Mouse (Mus musculus): ENCODE measurements around the gene Gps1. TPM values are rescaled to one million over a fixed set of nuclear protein-coding genes. Genes with fewer than 3 reads are reported as not detected.
"Not testable (repeated sequence)": the region's sequence is repeated elsewhere in the genome, so short reads cannot be mapped to it uniquely, and the experiment has no call there.

The Gps1 gene
- total RNA-seq, 2 experiments from 2014 or later: 146 to 147 TPM

DNA sequence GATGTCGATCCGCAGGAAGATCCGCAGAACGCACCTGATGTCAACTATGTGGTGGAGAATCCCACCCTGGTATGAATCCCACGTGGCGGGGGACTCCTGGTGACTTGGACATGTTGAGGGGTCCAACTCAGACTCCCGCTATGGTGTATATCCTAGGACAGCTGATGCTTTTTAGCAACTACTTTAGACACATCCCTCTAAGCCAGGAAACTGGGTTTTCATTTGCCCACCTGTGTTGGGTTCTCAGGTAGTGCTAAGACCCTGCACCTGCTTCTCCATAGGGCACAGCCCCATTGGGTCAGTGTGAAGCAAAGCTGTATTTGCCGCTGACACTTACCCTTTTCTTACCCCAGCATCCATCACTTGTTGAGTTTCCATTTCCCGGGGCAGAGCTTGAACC is 1.1 kb downstream of the Gps1 start:
- DNase-seq: no peak

DNA sequence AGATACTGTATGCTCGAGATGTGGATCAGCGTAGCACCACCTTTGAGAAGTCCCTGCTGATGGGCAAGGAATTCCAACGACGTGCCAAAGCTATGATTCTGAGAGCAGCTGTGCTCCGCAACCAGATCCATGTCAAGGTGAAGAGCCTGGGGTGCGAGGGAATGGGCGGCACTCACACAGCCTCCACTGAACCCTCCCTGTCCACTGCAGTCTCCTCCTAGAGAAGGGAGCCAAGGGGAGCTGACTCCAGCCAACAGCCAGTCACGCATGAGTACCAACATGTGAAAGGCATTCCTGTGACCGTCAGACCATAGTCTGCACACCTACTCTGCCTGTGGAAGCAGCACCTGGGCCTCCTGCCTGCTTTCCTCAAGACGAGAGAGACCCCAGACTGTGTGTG is 4.4 kb downstream of the Gps1 start:
- not testable (repeated sequence) for DNase-seq

DNA sequence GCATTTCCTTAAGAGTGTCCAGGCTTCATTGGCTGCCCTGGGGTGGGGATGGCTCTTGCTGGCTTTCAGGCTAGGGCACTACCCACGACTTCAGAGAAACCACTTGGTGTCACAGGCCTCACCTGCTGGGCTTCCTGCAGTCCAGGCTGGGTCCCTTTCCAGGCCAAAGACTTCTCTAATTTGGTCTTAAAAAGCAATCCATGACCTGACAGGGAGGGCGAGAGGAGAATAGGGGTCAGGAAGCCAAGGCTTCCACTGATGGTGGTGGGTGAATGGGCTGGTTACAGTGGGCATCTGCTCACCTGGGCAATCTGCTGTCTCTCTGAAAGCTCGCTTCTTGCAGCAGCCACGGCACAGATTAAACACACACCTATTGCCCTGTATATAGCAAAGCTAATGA is 5.3 kb downstream of the Gps1 start:
- DNase-seq: no peak

DNA sequence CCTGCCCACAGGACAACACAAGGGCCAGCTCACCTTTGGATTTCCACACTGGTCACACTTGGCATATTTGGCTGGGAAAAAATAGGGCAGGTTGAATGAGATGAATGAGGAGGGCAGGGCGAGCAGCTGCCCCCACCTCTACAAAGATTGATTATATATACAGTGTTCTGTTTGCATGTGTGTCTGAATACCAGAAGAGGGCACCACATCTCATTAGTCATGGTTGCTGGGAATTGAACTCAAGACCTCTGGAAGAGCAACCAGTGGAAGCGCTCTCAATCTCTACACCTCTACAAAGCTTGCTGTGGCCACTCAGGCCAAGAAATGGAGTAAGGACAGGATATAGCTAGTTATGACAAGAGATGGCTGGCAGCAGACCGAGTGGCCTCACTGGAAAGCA is 5.7 kb downstream of the Gps1 start:
- no peak for DNase-seq

DNA sequence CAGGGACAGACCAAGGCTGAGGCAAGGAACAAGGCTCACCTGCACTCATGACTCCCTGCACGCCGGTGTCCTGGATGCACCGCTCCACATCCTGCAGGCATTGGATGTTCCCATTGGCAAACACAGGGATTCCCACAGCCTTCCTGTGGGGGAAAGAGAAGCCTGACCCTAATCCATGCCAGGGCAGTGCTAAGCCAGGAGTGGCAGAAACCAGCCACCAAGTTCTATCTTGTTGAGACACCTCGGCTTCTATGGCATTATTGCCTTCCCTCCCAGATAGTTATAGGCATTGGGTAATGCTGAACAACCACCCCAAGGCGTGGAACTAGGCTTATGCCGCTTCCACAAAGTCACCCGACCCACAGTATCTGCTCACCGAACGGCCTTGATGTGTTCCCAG is 8.6 kb downstream of the Gps1 start:
- DNase-seq: no peak

DNA sequence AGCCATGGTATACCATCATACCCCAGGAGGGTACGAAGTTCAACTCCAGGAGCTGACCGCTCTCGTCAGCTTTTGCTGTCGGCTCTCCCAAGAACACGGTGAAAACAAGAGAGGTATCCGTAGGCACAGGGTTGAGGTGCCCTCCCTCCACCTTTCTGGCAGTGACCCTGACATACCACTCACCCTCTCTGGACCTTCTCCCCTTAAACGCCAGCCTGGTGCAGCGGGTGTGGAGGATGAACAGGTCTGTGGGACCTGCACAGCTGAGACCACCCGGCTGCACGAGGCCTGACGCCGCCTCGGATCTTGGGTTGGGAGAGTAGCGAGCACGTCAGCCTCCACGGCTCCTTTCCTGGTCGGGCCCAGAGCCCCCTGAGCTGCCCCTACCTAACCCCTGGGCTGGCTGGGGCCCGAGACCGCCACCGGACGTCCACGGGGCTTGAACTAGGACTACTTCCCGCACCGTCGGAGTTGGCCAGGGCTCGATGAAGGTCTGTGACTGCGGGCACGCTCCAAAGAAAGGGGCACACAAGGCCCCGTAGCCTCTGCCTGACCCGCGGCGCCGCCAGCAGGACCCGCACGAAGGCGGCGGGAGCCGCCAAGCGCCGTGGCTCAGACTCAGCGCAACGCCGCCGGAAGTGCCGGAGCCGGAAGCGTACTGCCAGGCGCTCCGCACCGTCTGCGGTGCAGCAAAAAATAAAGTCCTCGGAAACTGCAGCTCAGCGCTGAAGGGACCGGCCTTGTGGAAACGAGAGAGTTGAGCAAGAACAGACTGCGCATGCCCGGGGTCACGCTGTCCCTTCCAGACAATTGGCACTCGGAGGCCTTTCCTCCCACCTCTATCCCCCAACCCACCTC is 11.9 kb downstream of the Gps1 start, which contains the start of gene Dus1l:
Dus1l (minus strand) TSS at position 648 of the 858 bp plus-strand sequence.
- DNase-seq: peak; percentile 97 to 98

DNA sequence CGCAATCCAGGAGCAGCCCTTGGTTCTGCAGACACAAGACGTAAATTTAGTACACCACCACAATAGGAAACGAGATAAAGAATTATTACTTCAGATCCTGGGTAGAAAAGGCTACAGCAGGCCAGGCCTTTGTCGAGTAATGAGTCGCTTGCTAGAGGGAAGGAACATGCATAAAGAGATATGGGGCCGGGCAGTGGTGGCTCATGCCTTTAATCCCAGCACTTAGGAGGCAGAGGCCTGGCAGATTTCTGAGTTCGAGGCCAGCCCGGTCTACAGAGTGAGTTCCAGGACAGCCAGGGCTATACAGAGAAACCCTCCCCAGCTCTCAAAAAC is 12.5 kb downstream of the Gps1 start:
- no peak for DNase-seq

DNA sequence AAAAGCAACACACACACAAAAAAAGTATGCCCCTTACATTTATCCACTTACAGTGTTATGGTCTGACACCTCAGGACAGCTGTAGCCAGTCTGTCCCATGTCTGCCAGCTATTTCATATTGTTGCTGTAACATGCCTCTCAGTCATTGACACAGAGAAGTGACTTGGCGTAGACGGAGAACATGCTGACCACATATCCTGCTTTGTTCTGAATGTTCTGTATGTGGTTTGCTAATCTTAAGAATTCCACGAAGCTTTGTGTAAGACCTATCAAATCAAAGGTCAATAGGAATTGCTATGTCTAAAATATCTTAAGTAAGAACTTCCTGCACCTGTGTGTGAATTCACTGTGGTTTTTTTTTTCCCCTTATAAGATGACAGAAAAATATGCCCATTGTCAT is 14.2 kb downstream of the Gps1 start:
- DNase-seq: no peak

DNA sequence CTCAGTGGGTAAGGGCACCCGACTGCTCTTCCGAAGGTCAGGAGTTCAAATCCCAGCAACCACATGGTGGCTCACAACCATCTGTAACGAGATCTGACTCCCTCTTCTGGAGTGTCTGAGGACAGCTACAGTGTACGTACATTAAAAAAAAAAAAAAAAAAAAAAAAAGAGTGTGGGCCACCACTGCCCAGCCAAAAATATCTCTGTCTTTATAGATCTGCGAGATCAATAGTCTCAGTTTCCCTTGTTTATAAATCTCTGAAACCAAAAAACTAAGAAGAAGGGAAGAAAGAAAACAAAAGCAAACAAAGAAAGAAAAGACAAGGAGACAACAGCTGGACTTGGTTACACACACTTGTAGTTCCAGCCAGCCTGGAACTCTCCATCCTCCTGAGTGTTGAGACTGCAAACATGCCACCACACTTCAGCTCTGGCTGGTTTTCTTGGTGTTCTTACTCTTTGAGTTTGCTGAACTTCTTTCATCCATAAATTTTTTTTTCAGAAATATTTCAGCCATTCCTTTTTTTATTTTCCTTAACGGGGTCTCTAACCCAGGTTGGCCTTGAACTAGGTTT is 15.3 kb downstream of the Gps1 start:
- DNase-seq: no peak

DNA sequence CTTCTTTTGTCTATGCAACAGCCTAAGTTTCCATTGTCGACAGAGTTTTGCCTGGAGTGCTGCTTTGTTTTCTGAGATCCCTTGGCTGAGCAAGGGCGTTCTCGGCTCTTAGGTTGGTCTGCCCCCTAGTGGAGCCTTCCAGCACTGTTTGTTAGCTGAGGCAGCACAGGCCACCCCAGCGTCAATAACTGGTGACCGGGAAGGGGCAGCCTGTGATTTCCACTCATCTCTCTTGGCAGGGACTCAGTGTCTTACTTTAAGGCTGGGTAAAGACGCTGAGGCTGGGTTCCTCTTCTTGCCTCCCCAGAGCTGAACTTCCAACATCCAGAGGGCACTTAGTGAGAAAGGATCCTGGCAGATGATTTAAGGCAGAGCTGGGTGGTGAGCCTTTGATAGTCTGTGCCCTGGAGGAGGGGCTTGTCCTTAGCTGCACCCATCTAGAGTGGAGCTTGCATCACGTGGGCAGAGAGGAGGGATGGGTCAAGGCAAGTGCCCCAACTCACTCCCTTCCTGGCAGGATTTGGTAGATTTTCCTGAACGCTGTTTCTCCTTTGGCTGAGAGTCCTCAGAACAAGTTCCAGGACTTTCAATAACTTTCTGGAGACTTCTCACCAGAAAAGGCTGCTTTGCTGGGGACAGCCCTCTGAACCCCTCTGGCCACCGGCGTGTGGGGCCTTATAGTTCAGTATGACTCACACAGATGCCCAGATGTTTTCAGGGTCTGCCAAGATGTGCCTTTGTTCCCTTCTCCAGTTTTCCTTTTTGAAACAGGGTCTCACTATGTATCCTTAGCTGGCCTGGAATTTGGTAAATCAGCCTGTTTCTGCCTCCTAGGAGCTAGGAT is 16.2 kb downstream of the Gps1 start:
- DNase-seq: peak; percentile 82 to 84

DNA sequence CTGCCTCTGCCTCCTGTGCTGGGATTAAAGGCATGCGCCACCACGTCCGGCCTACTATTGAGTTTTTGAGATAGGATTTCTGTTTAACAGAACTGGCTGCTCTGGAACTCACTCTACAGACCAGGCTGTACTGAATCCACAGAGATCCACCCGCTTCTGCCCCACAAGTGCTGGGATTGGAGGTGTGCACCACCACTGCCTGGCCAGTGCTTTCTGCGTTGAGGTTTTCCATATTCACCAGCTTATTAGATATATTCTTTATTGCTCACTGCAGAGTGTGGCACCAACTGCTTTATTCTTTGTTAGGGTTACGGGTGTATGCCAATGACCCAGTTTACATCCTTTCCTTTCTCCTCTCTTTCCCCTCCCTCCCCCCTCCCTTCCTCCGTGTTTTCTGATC is 20.2 kb downstream of the Gps1 start:
- no peak for DNase-seq

DNA sequence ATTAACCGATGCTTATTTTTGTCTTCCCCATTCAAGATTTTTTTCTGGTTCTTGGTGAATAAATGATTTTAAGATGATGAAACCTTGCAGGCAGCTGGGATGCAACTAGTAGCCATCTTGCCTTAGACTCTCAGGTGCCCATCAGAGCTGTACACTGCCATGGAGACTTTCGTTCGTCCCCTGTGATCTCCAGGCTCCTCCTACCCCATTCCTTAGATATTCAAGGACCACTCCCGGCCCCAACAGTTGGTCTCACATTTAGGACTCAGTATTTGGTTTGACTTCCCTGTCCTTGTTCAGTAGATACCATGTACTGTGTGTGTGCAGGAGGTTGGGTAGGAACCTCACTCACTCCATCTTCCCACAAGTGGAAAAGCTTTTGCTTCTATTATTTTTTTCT is 20.7 kb downstream of the Gps1 start:
- no peak for DNase-seq

DNA sequence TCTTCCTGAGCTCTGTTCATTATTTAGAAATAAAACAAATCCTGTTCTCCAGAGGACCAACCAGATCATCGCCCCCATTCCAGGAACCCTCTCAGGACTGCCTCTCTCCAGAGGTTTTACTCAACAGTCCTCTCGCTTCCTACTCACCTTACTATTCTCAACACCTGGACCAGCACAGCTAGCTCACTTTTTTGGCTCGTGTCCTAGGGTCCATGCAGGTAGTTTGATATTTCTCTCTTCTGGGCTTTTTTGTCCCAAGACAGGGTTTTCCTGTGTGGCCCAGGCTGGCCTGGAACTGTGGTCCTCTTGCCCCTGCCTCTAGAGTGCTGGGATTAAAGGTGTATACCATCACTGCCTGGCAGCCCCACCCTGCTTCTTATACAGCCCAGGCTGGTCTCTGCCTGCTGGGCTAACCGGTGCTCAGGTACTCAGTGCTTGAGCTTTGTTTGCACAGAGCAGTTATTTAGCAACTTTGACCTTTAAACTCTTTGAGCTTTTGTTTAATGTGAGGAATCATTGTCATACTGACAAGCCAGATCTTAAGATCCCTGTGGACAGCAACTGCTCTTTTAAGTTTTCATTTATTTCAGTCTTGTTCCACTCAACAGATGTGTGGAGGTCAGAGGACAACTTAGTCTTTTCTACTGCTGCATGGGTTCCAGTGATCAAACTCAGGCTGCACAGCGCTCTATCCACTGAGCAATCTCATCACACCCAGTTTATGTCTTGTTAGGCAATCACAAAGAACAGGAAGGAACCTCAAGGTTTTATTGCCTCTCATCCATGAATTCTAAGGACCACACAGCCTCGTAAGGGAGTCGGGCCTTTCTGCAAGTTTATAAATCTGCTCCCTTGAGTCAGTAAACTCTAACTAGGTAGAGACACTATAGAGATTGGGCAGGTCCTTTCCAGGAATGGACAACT is 21.6 kb downstream of the Gps1 start:
- DNase-seq: no peak

DNA sequence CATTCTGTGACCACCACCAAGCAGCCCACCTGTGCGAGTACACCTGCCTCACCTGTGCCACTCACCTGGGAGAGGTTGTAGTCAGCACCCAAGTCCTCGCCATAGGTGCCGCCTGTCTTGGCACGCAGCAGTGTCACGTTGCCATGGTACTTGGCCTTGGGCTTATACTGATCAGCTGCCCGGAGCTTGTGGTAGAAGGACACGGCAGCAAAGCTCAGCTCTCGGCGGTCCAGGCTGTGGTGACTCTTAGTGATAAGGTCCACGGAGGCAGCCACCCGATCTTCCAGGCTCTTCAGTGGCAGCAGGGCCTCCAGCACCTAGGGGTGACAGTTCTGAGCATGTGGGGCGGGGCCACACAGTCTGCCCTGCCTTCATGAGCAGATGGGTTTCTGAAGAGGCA is 23.9 kb downstream of the Gps1 start:
- no peak for DNase-seq

DNA sequence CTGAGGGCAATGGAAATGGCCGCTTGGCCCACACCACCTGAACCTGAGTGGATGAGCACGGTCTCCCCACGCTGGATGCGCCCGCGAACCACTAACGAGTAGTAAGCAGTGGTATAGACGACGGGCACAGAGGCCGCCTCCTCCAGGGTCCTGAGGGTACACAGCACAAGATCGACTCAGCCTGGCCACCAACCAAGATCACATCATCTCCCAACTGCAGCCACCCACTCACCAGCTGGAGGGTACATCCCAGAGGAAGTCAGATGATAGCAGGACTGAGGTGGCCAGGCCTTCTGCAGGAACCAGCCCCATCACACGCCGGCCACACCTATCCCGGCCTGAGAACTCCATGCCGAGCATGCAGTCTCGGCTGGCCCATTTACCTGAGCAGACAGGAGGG is 28.0 kb downstream of the Gps1 start:
- DNase-seq: peak in 1 of 2 experiments; percentile 29

DNA sequence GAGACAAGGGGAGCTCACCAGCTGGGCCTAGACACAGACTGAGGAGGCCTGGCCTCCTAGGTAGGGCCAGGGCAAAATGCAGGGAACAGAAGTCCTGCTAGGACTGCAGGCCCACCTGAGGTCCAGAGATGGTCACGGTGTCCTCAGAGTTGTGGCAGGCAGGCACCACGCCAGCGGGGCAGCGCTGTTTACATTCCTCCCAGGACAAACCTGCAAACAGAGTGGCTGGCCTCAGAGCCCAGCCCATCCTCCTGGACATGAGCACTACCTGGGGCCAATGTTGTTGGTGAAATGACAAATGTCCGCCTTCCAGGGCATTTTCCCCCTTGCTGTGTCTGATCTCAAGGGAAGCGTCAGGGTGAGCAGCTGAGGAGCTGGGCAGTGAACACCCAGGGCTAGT is 33.3 kb downstream of the Gps1 start:
- no peak for DNase-seq

DNA sequence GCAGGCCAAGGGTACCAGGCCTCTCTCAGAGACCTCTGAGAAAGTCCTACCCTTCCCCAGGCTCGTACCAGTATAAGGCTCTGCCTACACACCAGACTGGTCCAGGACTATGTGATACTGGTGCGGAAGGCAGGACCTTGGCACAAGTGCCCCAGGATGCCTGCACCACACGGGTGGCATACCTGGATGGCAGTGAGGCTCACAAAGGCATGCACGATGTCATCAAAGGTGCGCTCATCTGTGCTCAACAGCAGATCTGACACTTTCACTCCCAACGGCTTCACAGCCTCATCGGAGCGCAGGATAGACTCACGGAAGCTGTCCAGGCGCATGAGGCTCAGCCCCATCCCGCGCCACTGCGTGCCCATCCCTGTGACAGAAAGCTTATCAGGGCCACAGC is 34.2 kb downstream of the Gps1 start:
- DNase-seq: no peak

DNA sequence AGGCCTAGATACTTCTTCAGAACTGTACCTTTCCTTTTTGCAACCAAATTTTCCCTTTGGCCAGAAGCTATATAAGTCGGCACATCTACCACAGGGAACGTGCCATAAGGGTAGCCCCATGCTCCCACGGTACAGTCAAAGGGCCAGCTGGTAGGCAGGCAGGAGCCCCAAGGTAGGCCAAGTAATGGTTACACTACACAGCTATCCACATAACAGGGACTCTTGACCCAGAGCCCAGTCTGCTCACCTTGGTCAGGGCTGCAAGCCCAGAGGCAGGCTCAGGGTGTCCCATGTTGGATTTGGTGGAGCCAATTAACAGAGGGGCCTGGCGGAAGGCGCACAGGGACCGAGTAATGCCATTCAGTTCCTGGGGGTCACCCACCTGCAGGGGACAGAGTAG is 35.5 kb downstream of the Gps1 start:
- DNase-seq: no peak

DNA sequence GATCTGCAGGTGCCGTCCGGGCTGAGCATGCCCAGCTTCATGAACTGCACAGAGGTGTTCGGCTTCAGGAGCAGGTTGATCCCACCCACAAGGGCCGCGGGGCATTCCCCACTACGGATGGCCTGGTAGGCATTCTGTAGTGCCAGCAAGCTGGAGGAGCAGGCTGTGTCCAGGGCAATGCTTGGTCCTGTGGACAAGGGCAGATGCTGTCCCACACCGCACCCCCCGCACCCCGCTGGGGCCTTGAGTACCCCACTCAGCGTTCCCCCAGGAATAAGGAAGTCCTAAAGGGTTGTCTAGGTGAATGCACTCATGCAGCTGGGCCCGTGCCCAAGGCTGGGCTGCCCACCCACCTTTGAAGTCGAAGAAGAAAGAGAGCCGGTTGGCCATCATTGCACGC is 36.5 kb downstream of the Gps1 start:
- no peak for DNase-seq

DNA sequence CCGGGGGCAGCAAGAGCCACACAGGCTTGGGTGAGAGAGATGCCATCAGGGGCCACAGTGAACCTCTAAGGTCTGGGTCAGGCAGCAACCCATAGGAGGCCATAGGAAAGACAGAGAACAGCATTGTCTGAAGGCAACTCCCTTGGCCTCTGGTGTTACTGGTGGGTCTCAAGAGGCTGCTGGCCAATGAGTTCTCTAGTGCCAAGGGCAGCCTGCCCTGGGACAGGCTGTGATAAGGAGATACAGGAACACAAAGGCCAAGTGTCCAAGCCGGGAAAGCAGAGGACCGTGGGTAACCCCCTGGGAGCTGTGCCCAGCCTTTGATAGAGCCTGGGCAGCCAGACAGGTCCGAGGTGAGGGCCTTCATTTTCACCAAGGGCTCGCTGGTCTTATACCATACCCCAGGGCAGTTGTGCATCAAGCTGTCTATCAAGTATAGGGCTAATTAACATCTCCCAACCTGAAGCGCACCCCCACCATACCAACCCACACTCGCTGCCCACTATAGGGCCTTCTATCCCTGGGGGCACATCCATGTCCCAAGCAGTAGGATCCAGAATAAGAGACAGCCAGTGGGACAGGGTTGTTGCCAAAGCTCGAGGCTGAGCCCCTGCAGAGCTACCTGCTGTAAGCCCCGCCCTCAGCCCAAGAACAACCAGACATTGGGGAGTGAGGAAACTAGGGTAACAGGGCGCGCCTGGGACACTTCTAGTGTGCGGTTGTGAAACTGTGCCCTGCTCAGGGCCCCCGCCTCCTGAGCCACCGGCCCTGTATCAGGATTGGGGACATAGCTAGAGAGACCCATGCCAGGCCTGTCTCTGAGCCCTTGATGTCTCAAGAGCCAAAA is 37.2 kb downstream of the Gps1 start:
- DNase-seq: no peak

DNA sequence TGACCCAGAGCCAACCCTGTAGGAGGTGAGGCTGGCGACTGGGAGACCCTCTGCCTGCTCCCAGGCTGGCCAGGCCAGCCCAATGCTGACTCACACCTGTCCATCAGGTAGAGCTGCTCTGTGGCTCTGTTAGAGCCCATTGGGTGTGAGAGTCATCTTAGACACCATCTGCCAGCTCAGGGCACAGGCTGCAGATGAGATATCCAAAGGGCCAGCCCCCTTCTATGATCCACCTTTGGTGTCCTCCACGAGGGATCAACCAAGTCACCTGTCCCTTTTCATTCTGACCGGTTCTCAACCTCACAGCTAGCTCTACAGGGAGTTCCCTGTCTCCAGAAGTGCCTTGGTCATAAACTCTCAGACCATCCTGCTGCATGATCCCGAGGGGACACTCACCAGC is 38.2 kb downstream of the Gps1 start:
- DNase-seq: no peak
